Mouse (Mus musculus): ENCODE data around the gene Kcnmb1. TPM values are rescaled to one million over a fixed set of nuclear protein-coding genes. Genes with fewer than 3 reads are reported as not detected.

The Kcnmb1 gene
- polyA plus RNA-seq, 1 experiment from 2014 or later: 0.17 TPM

DNA sequence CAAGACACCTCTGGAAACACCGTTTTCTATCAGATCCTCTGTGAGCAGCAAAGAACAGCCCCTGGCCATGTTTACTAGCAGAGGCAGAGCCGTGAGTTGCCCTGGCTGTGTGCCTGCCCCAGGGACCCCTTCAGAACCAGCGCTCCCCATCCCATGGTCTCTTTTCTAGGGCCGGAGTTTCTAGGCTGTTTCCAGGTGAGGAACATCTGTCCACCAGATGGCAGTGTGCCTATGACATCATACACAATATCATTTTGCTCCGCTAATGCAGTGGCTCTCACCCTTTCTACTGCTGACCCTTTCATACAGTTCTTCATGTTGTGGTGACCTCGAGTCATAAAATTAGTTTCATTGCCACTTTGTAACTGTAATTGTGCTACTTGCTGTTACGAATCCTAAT is 34.2 kb upstream of the Kcnmb1 start:
- H3K4me3 ChIP-seq: no peak overlapping the region
- WGBS: 14% methylated on average over 7 of the region's 7 CpGs
- H3K4me1 ChIP-seq: peaks cover 20% of the 10 kb centered on the region
- H3K9me3 ChIP-seq: no peaks in the 10 kb centered on the region
- no peak overlapping the region for H3K9ac ChIP-seq
- no peaks in the 10 kb centered on the region for H3K36me3 ChIP-seq
- no peaks in the 10 kb centered on the region for H3K27me3 ChIP-seq
- H3K4me2 ChIP-seq: no peak overlapping the region
- no peak overlapping the region for H3K27ac ChIP-seq
- ATAC-seq (ENCODE audit: insufficient number of reproducible peaks, low FRiP score, low TSS enrichment, low read depth): no peak

DNA sequence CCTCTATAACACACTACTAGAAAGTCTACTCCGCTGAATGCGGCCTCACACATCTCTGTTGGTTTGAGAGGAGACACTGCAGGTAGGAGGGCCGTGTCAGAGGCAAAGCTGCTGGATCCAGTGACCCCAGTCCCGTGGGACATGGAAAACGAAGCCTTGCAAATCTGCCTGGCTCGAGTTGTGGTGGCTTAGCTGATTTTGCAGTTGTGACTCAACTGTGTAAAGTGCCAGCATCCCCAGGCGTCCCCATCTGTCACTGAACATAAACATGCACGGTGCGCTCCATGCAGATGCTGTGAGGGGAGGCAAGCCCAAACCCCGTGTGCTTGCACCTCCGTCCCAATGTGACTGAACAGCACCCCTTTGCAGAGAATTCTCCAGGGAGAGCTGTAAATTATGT is 33.4 kb upstream of the Kcnmb1 start:
- no peak overlapping the region for H3K9ac ChIP-seq

DNA sequence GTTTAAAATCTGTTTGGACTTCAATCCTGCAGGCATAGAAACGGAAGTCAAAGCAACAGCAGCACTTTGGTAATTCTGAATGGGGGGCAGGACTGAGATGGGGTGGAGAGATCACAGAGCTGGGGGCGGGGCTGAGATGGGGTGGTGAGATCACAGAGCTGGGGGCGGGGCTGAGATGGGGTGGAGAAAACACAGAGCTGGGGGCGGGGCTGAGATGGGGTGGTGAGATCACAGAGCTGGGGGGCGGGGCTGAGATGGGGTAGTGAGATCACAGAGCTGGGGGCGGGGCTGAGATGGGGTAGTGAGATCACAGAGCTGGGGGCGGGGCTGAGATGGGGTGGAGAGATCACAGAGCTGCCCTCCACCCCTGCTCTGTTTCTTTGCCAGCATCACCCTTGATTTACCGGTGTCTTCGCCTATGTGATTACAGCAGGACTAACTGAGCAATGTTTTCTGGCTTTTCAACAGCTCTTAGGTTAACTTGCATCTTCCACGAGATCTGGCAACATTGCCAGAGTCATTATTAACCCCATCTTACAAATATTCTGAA is 30.9 kb upstream of the Kcnmb1 start:
- peaks cover 17% of the 10 kb centered on the region for H3K4me1 ChIP-seq
- H3K9me3 ChIP-seq: no peaks in the 10 kb centered on the region
- H3K4me3 ChIP-seq: no peak overlapping the region
- H3K4me2 ChIP-seq: 0 out of 2 replicates have a peak overlapping the region, but pooled peaks have one; percentile 11
- WGBS: 13% methylated on average over 10 of the region's 10 CpGs
- H3K36me3 ChIP-seq: no peaks in the 10 kb centered on the region
- H3K9ac ChIP-seq: no peak overlapping the region
- peak overlapping the region; percentile 54; the same call in 1 of the 2 replicates for H3K27ac ChIP-seq
- ATAC-seq (ENCODE audit: insufficient number of reproducible peaks, low FRiP score, low TSS enrichment, low read depth): no peak
- H3K27me3 ChIP-seq: no peaks in the 10 kb centered on the region

More for the DNA sequence above, 33.4 kb upstream of the Kcnmb1 start:
- H3K4me3 ChIP-seq: no peak overlapping the region
- H3K4me1 ChIP-seq: peaks cover 20% of the 10 kb centered on the region
- WGBS: 61% methylated on average over 11 of the region's 11 CpGs
- no peak for ATAC-seq (ENCODE audit: insufficient number of reproducible peaks, low FRiP score, low TSS enrichment, low read depth)
- H3K36me3 ChIP-seq: no peaks in the 10 kb centered on the region
- no peaks in the 10 kb centered on the region for H3K9me3 ChIP-seq
- H3K4me2 ChIP-seq: no peak overlapping the region
- no peaks in the 10 kb centered on the region for H3K27me3 ChIP-seq
- H3K27ac ChIP-seq: no peak overlapping the region

DNA sequence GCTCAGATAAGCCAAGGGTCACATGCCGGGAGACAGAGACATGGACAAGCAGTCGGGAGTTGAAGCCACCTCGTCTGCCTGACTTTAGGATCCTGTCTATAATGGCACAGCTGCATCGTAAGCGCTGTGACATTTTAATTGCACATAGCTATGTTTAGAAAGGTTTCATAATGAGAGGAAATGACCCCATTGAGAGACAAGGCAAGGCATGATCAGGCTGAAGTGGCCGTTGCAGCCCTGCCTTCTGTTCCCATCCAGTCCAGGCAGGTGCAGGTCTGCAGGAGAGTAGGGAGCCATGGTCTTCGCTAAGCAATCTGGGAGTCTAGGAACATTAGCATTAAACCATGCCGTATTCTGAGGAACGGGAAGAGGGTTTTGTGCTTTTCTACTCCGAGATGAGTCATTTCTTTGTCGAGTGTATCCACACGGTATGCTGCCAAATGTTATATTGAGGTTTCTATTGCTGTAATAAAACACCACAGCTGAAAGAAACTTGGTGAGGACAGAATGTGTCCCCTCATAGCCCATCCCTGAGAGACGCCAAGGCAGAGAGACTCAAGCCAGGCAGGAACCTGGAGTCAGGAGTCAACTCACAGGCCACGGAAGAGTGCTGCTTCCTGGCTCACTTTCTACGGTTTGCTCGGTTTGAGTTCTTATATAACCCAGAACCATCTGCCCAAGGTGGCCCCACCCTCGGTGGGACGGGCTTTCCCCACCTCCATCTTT is 30.3 kb upstream of the Kcnmb1 start:
- no peak overlapping the region for H3K9ac ChIP-seq
- H3K27me3 ChIP-seq: no peaks in the 10 kb centered on the region
- H3K4me2 ChIP-seq: 0 out of 2 replicates have a peak overlapping the region, but pooled peaks have one; percentile 11
- H3K36me3 ChIP-seq: no peaks in the 10 kb centered on the region
- 39% methylated on average over 18 of the region's 18 CpGs for WGBS
- H3K9me3 ChIP-seq: no peaks in the 10 kb centered on the region
- peaks cover 17% of the 10 kb centered on the region for H3K4me1 ChIP-seq
- H3K27ac ChIP-seq: peak overlapping the region; percentile 54; the same call in 1 of the 2 replicates
- no peak overlapping the region for H3K4me3 ChIP-seq
- ATAC-seq (ENCODE audit: insufficient number of reproducible peaks, low FRiP score, low TSS enrichment, low read depth): no peak

DNA sequence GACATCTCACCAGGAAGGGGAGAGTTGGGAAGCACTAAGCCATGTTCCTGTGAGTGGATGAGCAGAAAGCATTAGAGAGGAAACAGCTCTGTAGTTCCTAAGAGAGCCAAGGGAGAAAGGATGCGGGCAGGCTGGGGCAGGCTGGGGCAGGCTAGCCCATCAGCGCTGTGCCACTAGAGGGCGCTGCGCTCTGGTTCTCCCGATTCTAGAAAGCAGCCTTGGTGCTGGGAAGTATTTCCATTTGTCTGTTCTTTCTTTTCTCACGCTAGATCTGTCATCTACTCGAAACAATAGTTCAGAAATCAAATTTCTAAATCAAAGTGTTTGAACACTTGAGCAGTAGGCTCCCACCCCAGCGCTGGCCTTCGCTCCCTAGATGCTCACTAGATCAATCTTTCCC is 28.5 kb upstream of the Kcnmb1 start:
- no peaks in the 10 kb centered on the region for H3K36me3 ChIP-seq
- H3K4me1 ChIP-seq: peaks cover 8% of the 10 kb centered on the region; the same call in 1 of the 2 replicates
- no peak overlapping the region for H3K4me2 ChIP-seq
- H3K4me3 ChIP-seq: no peak overlapping the region
- WGBS: 66% methylated on average over 9 of the region's 9 CpGs
- no peaks in the 10 kb centered on the region for H3K27me3 ChIP-seq
- H3K9ac ChIP-seq: no peak overlapping the region
- no peaks in the 10 kb centered on the region for H3K9me3 ChIP-seq
- ATAC-seq (ENCODE audit: insufficient number of reproducible peaks, low FRiP score, low TSS enrichment, low read depth): no peak
- no peak overlapping the region for H3K27ac ChIP-seq

DNA sequence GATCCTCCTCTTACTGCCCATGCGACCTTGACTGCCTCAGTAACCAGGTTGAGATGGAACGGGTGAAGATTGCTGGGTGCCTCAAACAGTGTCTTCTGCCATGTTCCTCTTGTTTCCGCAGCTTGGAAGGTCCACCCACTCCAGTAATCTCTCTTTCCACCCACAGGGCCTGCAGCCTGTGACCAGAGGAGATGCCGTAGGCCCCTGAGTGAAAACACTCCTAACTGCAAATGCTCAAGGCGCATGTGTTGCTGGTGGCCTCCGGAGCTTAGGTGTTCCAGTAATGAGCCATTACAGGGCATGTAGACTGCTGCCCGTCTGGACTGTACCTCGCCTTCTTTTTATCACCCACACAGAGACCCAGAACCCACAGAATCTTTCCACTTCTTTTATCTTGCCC is 25.2 kb upstream of the Kcnmb1 start:
- peaks cover 4% of the 10 kb centered on the region; the same call in 1 of the 2 replicates for H3K4me1 ChIP-seq
- no peaks in the 10 kb centered on the region for H3K36me3 ChIP-seq
- no peak overlapping the region for H3K27ac ChIP-seq
- H3K27me3 ChIP-seq: no peaks in the 10 kb centered on the region
- no peak overlapping the region for H3K9ac ChIP-seq
- ATAC-seq (ENCODE audit: insufficient number of reproducible peaks, low FRiP score, low TSS enrichment, low read depth): no peak
- no peak overlapping the region for H3K4me2 ChIP-seq
- no peaks in the 10 kb centered on the region for H3K9me3 ChIP-seq
- H3K4me3 ChIP-seq: no peak overlapping the region
- 72% methylated on average over 8 of the region's 8 CpGs for WGBS

DNA sequence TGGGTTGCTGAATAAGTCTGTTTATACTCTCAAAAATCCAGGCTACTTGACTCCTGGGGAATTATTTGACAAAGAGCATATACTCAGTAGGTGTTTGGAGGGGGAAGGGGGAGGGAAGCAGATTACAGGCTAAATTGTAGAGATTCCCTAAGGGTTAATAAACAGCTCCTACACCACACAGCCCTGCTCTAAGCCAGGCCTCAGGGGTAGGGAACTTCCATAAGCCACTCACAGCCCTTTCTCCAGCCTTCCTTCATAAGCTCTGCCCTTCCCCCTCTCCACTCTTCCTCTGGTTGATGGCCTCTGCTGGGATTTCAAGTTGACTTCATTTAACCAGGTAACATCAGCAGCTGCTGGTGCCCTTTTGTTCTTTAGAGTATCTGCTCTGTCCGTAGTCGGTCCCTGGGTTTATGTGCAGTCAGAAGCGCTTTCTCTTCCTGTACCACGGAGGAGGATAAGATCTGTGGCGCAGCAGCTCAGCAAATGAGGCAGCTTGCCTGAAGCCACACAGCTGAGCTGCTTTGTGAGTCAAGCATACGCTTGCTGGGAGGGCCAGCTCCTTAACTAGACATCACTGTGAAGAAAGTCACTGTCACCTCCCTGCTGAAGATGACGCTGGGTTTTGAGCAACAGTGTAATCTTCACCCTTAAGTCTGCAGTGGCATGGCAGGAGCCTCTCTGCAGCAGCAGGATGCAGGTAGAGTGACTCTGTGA is 24.1 kb upstream of the Kcnmb1 start:
- Histone ChIP-seq H3K4me3 (no peak overlapping the region), H3K36me3 (no peaks in the 10 kb centered on the region), H3K9ac (no peak overlapping the region), H3K27me3 (no peaks in the 10 kb centered on the region), H3K27ac (peak overlapping the region; percentile 7; the same call in 1 of the 2 replicates), H3K4me1 (peaks cover 4% of the 10 kb centered on the region; the same call in 1 of the 2 replicates), H3K9me3 (no peaks in the 10 kb centered on the region), H3K4me2 (no peak overlapping the region)
- ATAC-seq (ENCODE audit: insufficient number of reproducible peaks, low FRiP score, low TSS enrichment, low read depth): no peak
- WGBS: 37% methylated on average over 7 of the region's 7 CpGs

DNA sequence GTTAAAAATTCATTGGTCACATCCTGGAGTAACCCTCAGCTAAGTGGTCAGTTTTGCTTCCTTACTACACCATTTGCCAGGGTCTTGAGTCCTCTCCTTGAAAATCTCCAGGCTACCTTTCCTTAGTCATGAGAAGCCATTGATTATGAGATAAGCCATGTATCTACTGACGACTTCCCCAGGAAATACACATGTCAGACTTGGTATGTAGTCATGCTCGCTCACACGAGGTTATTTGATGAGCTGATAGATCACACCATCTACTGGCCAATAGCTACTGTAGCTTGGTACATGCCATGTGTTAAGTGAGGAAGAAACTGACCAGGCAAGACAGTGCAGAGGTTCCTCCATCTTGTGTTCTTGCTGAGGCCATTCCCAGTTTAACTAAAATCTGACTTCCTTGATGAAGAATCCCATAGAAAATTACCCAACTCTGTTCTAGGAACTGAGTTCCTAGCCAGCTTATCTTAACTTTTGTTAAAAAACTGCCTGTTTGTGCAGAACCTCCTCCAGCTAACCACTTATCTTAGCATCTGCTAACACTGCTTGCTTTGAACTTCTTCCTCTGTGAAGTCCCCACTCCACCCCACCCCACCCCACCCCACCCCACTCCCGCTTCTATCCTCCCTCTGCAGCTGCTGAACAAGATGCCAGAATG is 23.2 kb upstream of the Kcnmb1 start:
- Histone ChIP-seq H3K4me3 (no peak overlapping the region), H3K4me1 (peaks cover 4% of the 10 kb centered on the region; the same call in 1 of the 2 replicates), H3K9ac (no peak overlapping the region), H3K27ac (no peak overlapping the region), H3K27me3 (no peaks in the 10 kb centered on the region), H3K9me3 (no peaks in the 10 kb centered on the region), H3K4me2 (no peak overlapping the region), H3K36me3 (no peaks in the 10 kb centered on the region)
- WGBS: 73% methylated on average over 4 of the region's 4 CpGs
- ATAC-seq (ENCODE audit: insufficient number of reproducible peaks, low FRiP score, low TSS enrichment, low read depth): no peak

DNA sequence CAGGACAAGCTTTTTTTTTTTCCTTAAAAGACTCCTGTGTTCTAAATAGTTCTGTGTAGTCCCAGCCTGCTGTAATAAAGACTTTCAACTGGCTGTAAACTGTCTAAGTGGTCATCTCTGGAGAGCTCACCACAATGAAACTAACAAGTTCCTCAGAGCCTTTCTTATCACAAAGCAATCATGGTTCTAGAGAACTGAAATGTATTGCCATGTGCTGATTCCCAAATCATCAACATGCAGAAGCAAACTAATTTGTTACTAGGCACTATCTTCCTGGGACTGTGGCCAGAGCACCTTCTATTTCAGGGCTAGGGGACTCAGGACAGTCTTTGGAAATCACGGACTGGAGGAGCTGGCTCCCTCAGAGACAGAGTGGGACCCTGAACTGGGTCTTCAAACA is 19.2 kb upstream of the Kcnmb1 start:
- H3K36me3 ChIP-seq: no peaks in the 10 kb centered on the region
- H3K9ac ChIP-seq: no peak overlapping the region
- ATAC-seq (ENCODE audit: insufficient number of reproducible peaks, low FRiP score, low TSS enrichment, low read depth): no peak
- H3K27me3 ChIP-seq: no peaks in the 10 kb centered on the region
- H3K9me3 ChIP-seq: no peaks in the 10 kb centered on the region
- no peak overlapping the region for H3K4me3 ChIP-seq
- WGBS: 73% methylated on average over 1 of the region's 1 CpGs
- no peak overlapping the region for H3K4me2 ChIP-seq
- no peak overlapping the region for H3K27ac ChIP-seq
- peaks cover 4% of the 10 kb centered on the region; the same call in 1 of the 2 replicates for H3K4me1 ChIP-seq

DNA sequence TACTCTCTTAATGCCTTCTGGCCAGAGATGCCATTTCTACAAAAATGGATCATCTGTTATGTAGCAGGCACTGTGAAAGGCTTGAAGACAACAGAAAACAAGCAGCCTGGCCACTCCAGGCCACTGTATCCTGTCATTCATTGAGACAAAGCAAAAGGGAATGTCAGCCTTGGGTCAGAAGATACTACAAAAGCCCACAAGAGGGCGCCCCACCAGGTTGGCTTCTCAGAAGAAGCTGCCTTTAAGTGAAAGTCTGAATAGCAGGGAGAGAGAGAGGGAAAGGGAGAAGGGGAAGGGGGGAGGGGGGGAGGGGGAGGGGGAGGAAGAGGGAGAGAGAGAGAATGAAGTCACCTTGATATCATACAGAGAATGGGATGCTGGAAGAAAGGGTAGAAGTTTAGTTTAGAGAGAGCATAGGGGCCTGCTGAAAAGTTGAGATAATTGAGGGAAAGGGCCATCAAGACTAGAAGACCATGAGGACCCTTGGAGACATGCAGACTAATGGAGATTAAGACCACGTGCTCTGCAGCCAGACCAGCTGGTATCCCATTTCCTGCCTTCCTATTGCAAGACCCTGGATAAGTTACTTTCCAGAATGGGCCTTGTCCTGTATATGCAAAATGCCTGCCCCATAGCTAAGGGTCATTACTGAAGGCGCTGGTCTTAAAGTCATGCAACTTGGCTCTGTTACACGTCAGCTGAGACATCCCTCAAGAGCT is 18.6 kb upstream of the Kcnmb1 start:
- Histone ChIP-seq H3K36me3 (no peaks in the 10 kb centered on the region), H3K27ac (no peak overlapping the region), H3K4me1 (no peaks in the 10 kb centered on the region), H3K9ac (no peak overlapping the region), H3K4me2 (no peak overlapping the region), H3K27me3 (no peaks in the 10 kb centered on the region), H3K9me3 (no peaks in the 10 kb centered on the region), H3K4me3 (no peak overlapping the region)
- ATAC-seq (ENCODE audit: insufficient number of reproducible peaks, low FRiP score, low TSS enrichment, low read depth): no peak
- 60% methylated on average over 4 of the region's 4 CpGs for WGBS

DNA sequence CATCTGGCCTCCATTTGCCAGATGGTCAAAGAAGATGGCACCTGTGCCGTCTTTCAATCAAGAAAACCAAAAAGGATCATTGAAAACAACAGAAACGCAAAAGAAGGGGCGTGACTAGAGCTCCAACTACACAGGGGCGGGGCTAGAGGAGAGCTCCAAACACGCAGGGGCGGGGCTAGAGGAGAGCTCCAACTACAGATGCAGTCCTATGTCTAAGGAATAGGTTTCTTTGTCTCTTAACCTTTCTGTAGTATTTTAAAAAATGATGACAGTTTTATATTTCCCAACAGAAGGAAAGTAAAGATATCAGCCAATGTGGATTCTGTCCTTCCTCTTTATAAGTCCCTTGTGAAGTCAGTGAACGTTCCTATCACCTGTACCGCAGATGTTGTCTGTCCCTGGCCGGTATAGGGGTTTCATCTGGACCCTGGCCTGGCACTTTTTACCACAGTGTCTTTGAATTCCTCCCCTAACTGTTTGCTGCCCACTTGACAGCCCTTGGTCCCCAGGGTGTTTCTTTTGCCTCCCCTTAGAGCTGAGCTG is 18.0 kb upstream of the Kcnmb1 start:
- H3K36me3 ChIP-seq: no peaks in the 10 kb centered on the region
- no peaks in the 10 kb centered on the region for H3K4me1 ChIP-seq
- no peak overlapping the region for H3K9ac ChIP-seq
- no peak overlapping the region for H3K27ac ChIP-seq
- 81% methylated on average over 9 of the region's 9 CpGs for WGBS
- no peak overlapping the region for H3K4me3 ChIP-seq
- no peaks in the 10 kb centered on the region for H3K27me3 ChIP-seq
- ATAC-seq (ENCODE audit: insufficient number of reproducible peaks, low FRiP score, low TSS enrichment, low read depth): no peak
- H3K4me2 ChIP-seq: no peak overlapping the region
- H3K9me3 ChIP-seq: no peaks in the 10 kb centered on the region

Measured in limb, embryonic 15.5 days (tissue).